Mouse (Mus musculus) large intestine, adult 2 months (tissue): ENCODE data around the gene Cep164. TPM values are rescaled to one million over a fixed set of nuclear protein-coding genes. Genes with fewer than 3 reads are reported as not detected.
"Not testable (repeated sequence)": the region's sequence is repeated elsewhere in the genome, so short reads cannot be mapped to it uniquely, and the experiment has no call there.

Experiments used
- DNase-seq: peaks from one replicate; pipeline ENCODE4 v3.0.0-alpha.2; 2012; ENCODE audit warnings: low read depth, low spot score
- WGBS: fragments of 180-500 bp; shearing (Covaris S2); methylation state at CpG from one replicate; pipeline ENCODE4 v1.1.7; 2018; 5-methylcytosine and 5-hydroxymethylcytosine counted together
- polyA plus RNA-seq: library from polyadenylated mRNA; depleted of rRNA; stranded (reverse); fragments of >200 nt; gene quantifications from 2 replicates; pipeline ENCODE4 v1.2.3, GENCODE M21; 2012

Cep164 gene
- polyA plus RNA-seq, 1 experiment: 9.2 TPM

DNA sequence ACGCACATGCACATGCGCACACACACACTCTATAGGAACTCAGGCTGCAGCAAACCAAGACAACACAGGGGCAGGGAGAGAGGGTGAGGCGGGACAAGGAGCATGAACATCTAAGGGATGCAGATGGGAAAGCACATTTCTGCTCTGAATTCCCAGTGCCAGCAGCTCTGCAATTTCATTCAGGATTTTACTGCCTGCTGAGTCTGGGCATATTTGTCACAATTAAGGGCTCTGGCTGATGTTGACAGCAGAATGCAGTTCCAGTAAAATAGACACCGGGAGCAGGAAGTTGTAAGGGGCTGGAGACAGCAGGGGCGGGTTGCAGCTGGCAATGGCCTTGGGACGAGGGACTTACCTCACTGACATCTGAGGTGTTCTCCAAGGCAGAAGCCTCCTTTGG lies 34.8 kb downstream of the Cep164 start:
- 87% methylated on average over 6 of the region's 6 CpGs for WGBS
- no peak for DNase-seq

DNA sequence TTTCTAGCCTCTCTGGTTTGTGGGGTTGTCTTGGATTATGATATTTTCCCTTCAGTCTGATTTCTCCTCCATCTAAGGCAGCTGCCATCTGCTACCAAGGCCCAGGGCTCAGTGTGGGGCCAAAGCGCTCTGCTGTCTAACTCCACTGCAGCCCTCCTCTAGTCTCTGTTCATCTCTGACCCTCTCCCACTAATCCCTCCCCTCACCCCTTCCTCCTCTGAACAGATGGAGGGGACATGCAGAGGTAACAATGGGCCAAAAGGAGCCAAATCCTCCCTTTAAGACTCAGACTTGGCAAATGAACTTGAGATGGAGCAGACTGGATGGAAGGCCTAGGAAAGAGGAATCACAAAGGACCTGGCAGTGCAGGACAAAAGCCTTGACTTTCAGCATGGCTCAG lies 36.3 kb downstream of the Cep164 start:
- 100% methylated on average over 1 of the region's 1 CpGs for WGBS
- DNase-seq: no peak

DNA sequence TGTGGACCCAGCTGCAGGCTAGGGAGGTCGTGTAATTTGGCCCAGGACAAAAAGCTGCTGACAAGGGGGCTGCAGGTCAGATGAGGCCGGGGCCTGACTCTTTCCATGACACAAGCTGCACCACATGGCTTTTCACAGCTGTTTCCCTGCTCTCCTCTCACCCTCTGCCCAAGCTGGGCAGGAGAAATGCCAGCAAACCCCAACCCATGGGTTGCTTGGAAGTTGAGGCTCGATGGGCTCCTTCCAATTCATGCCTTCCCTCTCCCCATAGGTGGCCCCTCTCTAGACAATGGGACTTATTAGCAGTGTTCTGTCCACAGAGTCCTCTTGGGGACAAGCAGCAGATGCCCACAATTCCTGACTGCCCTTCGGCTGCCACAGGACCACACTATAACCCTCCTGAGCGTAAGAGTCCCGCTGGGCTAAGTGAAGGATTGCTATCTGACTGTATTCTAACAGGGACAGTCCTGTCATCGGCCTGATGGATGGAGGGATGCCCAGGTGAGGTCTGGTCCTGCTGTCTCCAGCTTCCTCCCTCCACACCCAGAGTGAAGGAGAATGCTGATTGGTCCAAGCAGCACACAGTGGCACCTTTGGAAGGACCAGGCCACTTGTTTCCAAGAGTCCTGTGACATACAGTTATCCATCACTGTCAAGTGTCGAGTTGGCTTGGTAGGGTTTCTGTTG lies 36.9 kb downstream of the Cep164 start:
- DNase-seq: no peak
- WGBS: 88% methylated on average over 8 of the region's 8 CpGs

DNA sequence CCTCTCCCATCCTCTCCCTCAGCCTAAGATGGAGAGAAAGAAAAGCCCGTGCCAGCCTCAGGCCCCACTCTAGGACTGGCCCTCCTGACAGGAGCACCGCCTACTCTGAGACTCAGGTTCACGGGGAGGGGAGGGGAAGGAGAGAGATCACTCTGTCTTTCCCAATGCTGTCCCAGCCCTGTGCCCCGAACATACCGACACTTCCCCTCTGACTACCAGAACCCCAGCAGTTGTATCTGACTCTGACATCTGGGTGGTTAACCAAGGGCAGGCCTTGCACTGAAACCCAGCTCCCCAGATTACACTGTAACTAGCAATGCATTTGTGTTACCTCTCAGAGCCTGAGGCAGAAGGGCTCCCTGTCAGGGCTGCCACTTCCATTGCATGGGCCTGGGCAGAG lies 40.1 kb downstream of the Cep164 start:
- DNase-seq: no peak
- 71% methylated on average over 5 of the region's 5 CpGs for WGBS

DNA sequence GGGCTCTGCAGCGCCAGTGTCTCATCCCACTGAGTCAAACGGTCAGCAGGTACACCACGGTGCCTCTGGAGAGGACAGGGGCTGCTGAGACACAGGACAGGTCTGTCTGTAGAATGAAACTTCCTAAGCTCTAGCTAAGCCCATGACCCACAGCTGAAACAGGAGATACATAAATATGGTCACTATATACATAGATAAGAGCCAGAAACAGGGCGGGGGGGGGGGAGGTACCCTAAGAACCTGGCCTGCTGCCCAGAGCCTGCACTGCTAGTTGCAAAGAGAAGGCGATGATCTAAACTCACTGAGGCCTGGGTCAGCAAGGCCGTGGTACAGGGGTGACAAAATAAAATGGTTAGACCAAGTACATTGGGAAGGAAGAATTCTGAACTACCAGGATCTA lies 40.9 kb downstream of the Cep164 start:
- no peak for DNase-seq
- 74% methylated on average over 6 of the region's 6 CpGs for WGBS

DNA sequence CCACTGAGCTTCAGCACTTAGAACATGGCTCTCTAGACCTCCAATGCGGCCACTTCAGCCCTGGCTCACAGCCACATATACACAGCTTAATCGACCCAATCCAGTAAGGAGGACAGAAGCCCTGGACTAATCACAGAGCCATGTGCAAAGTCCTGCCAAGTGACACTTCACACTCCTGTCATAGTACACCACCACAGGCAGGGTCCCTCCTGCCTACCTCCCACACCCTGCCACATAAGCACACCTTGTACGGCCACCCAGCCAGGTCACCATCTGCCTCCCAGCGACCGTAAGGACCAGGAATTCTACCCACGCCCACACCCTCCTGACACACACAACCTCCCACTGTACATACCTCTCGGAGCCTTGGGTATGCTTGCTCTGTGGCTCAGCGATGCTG lies 41.4 kb downstream of the Cep164 start:
- 76% methylated on average over 8 of the region's 8 CpGs for WGBS
- no peak for DNase-seq

DNA sequence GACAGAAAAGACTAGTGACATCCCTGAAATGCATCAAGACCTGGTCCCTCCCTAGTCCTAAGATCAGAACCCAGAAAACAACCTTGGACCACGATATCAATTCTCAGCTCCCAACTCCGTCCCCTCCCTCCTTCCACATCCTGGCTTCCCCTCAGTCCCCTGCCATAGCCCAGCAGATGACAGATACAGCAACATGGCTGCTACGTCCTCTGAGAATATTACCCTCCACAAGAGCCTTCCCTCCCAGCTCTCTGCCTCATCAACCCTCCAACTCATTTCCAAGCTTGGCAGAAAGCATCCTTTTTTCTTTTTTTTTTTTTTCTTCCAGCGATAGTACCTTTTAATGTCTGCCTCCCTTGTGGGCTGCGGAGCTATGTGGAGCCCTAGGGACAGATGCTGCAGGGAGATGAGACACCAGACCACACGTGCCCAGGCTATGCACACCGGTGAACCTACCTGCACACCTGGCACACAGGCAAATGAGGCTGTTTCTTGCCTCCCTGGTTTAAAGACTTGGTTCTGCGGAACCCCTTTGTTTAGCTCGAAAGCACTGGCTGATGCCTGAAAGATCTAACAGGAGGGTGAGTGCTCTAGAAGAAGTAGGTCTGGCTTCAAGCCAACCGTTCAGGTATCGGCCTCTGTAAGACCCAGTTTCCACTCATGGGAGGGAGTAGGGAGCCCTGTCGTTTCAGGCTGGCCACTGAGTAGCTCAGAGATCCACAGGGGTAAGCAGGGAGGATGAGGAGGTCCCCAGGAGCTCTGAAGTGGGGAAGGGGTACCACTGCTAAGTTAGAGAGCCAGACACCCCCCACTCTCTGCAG lies 45.0 kb downstream of the Cep164 start:
- WGBS: 87% methylated on average over 12 of the region's 12 CpGs
- no peak for DNase-seq

DNA sequence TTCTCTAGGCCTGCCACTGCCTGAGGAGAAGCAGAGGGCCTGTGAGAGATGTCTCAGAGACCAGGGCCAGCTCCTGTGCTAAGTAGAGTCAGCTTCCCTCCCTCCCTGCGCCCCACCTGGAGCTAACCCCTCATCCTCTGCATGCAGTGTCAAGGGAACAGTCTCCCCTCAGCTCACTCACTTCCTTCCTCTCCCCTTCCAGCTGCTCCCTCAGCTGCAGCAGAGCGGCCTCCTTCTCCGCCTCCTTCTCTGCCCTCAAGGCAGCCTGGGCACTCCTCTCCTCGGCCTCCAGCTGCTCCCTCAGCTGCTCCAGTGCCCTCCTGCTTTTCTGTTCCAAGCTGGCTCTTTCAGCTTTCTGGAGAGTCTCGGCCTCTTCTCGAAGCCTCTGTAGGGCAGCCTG lies 49.3 kb downstream of the Cep164 start:
- WGBS: 75% methylated on average over 6 of the region's 6 CpGs
- no peak for DNase-seq

DNA sequence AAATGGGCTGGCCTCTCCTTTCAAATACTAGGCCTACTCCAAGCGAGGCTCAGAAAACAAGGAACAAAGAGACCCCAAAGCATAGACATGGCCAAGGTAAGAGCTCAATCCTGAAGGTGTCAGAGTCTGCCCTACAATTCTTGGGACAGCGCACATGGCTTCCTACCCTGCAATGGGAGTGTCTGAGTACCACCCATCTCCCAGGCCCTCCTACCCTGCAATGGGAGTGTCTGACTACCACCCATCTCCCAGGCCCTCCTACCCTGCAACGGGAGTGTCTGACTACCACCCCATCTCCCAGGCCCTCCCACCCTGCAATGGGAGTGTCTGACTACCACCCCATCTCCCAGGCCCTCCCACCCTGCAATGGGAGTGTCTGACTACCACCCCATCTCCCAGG lies 52.3 kb downstream of the Cep164 start:
- WGBS: 66% methylated on average over 3 of the region's 3 CpGs
- DNase-seq: not testable (repeated sequence)

DNA sequence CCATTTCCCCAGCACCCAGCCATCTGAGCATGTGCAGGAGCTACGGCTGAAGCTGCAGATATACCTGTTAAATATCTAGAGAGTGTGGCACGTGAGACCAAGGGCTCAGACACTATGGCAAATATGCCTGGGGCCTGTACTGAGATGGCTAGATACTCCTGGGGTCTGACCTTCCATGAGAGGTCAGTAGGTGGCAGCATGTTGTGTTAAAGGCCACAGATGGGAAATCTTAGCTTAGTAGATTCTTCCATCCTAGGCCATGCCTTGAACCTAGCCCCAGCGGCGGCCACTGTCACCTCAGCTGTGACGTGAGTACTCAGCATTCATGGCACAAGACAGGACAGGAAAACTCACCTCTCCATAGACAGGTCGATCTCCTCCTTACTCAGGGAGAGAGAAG lies 54.4 kb downstream of the Cep164 start:
- 83% methylated on average over 6 of the region's 6 CpGs for WGBS
- DNase-seq: no peak

DNA sequence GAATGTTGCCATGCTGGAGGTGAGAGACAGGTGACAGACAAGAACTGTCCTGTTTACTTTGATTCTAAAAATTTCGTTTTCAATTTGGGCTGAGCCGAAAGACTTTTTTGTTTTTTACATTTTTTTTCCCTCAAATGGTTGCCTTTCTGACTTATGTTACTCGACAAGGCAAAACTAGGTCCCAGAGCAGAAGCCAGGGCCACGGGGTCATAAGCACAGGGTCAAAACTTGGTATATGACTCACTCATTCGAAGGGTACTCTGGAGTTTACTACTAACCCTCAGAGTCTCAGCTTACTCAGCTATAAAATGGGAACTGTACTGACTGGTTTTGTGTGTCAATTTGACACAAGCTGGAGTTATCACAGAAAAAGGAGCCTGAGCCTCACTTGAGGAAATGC lies 58.9 kb downstream of the Cep164 start:
- 69% methylated on average over 5 of the region's 5 CpGs for WGBS

DNA sequence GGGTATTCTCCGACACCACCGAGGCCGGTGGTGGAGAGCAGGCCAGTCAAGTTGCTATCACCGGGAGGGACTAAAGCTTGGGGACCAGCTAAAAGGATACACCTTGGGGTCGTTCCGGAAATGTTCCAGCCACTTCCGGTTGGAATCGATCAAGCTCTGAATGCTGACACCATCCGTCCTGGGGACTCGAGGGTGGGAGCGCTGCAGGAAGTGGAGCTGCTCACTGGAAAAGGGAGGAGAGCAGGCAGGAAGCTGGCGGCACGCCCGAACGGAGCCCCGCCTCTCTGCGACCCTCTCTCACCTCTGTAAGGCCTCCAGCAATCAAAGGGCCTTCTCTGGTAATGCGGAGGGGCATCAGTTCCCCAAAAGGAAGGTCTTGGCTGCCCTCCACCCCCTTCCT lies 60.1 kb downstream of the Cep164 start:
- 83% methylated on average over 18 of the region's 18 CpGs for WGBS
- no peak for DNase-seq

More for the DNA sequence above, 58.9 kb downstream of the Cep164 start:
- no peak for DNase-seq

DNA sequence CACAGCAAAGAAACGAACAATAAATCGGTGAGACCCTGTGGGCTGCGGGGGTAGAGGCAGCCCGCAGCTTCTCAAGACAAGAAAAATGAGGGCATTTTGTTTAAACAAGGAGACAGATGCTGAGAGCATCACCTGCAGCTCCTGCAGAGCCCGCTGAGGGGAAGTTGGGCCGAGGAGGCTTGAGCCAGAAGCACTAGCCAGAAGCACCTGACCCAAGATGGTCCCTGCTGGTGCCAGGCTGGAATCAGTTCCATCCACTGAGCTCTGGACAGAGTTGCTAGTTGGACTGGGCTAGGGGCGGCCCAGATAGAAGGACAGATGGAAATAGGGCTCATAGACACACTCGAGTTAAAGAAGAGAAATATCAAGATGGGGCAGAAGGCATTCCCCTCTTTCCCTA lies 61.3 kb downstream of the Cep164 start:
- WGBS: 90% methylated on average over 8 of the region's 8 CpGs
- DNase-seq: no peak

DNA sequence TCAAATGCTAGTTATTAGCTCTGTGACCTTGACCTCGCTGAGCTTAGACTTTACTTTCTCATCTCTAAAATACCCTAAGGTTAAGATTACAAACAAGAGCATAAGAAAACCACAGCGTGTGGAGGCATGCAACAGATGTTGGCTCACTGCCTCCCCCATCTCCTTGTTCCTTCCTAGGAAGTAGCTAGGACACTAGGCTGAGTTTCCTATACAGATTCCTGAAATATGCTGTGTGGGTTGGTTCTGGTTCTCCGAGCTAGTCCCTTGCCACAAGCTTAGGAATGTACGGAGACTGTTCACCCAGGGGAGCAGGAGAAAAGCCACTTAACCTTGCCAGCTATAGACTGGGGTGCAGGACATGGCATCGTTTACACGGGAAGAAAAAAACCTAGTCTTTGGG lies 62.3 kb downstream of the Cep164 start:
- no peak for DNase-seq
- WGBS: 75% methylated on average over 6 of the region's 6 CpGs

DNA sequence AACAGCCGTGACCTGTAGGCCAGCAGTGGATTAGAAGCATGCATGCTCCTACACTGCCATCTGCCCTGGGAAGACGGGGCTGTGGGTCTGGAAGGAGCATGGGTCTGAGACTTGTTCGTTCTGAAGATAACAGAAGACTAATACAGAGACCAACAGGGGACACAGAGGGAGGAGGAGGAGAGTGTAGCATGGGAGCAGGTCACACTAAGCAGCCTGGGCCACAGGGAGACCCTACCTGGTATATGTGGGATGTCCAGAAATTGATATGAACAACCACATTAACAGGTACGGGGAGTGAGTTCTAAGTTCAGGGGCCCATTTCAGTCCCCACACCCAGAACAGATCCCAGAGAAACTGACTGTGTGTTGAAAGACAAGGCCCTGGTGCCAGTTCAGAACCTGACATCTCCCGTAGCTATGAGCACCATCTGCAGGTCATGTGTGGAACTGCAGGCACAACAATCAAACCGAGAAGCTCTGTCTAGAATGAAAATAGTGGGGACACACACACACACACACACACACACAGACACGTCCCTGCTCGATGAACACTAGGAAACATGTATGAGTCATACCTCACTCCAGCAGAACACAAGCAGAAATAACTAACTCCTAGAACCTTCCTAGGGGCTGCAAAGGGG lies 73.9 kb downstream of the Cep164 start:
- 36% methylated on average over 8 of the region's 8 CpGs for WGBS
- DNase-seq: peak; percentile 6

DNA sequence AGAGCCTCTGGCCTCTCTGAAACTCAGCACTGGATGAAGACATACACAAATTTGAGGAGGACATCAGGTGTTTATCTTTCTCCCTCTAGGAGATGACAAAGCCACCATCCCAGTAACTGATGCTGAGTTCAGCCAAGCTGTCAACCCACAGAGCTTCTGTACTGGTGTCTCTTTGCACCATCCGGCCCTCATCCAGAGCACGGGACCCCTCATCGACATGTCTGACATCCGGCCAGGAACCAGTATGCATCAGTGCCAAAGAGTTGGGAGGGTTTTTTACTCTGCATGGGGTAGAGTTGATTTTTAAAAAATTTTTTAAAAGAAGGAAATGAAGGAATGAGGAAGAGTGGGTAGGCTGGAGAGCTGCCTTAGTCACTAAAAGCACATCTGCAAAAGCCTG lies 78.6 kb downstream of the Cep164 start:
- WGBS: 85% methylated on average over 4 of the region's 4 CpGs
- no peak for DNase-seq

DNA sequence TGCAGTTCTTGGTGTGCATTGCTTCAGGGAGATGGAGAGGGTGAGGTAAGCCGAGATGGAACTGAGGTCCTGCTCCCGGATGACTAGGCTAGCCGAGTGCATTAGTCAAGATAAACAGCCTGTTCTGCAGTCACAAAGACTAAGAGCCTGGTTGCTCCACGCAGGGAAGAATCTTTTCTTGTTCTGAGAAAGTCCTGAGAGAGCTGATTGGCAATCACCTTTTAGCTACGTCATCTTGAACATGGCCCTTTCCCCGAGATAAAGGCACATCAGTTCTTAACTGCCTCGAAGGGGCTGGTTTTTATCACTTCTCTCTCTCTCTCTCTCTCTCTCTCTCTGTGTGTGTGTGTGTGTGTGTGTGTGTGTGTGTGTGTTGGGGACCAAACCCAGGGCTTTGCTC lies 83.0 kb downstream of the Cep164 start:
- WGBS: 34% methylated on average over 7 of the region's 7 CpGs
- DNase-seq: no peak

DNA sequence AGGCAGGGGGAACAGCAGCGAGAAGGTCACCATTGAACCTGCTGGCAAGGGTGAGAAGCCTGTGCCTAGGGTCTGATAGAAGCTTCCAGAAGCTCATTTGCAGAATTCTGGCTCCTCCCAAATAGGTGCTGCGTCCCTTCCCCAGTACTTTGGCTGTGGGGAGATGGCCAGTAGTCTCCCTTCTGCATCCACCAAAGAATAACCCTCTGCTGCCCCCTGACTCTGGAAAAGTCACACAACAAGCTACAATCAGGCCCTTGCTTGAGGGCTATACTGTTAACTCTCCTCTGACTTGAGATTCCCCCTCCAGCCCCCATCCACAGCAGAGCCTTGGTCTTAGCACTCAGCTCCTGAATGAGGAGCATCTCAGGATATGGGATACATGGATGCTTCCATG lies 87.9 kb downstream of the Cep164 start:
- no peak for DNase-seq
- WGBS: 57% methylated on average over 2 of the region's 2 CpGs

DNA sequence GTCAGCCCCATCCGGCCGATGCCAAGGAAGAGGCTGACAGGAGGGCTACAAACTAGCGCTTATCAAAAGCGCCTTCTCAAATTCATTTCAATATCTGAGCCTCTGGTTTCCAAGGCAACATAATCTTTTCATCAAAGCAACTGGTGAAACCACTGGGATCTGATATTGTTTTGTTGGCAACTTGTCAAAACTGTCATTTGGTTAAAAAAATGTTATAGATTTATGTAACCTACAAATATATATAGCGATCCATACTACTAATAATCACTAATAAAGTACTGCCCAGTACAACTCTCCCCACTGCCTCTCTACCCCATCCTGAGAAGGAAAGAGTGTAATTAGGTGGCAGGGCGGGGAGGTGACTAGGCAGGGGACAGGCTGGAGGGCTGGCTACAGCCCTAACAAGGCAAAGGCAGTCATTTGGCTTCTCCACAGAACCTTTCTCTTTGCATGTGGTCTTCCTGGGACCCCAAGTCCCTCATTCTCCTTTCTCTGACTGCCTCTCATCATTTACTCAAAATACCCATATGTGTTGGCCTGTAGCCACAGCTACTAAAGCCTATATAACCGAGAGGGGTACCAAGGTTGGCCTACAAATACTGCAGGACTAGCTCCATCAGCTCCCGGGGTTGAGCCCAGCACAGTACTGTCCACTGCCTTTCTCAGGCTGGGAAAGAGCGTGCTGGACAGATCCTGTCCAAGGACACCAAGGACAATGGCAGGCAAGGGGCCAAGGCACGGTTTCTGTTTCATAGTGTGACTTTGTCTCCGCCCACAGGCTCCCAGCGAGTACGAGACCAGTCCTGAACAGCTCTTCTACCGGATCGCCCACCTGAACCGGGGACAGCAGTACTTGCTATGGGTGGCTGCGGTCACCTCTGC lies 88.5 kb downstream of the Cep164 start:
- WGBS: 53% methylated on average over 17 of the region's 17 CpGs
- no peak for DNase-seq
